Mouse (Mus musculus) liver, adult 2 months (tissue): ENCODE measurements around the gene Prkag1. TPM values are rescaled to one million over a fixed set of nuclear protein-coding genes. Genes with fewer than 3 reads are reported as not detected.
A peak's percentile ranks its signal among the peaks of the same experiment; 100 is the strongest.

ENCODE experiments used
- DNase-seq: peaks from one replicate; pipeline ENCODE4 v3.0.0-alpha.2; 2011; ENCODE audit warnings: low read depth, low spot score; ENCODE audit errors: extremely low read depth
- H3K27ac ChIP-seq: fragments of 200-500 bp; replicated peaks from 2 replicates; pipeline ENCODE4 v1.5.1; 2012; ENCODE audit warnings: low read depth, mild to moderate bottlenecking, control low read depth, inconsistent platforms, low read length; ENCODE audit not compliant: insufficient read depth
- H3K27me3 ChIP-seq: fragments of 200-500 bp; 2 replicates; pipeline ENCODE4 v1.6.1; 2012; ENCODE audit warnings: mild to moderate bottlenecking, moderate library complexity, low read length, inconsistent platforms; ENCODE audit not compliant: control insufficient read depth, insufficient read depth
- H3K36me3 ChIP-seq: fragments of 200-500 bp; 2 replicates; pipeline ENCODE4 v1.6.1; 2012; ENCODE audit warnings: low read length, inconsistent platforms; ENCODE audit not compliant: control insufficient read depth, insufficient read depth
- H3K4me1 ChIP-seq: fragments of 200-500 bp; 2 replicates; pipeline ENCODE4 v1.6.1; 2011; ENCODE audit warnings: low read length; ENCODE audit not compliant: control insufficient read depth, insufficient read depth
- H3K4me3 ChIP-seq: fragments of 200-500 bp; 2 replicates; pipeline ENCODE4 v1.5.1; 2011; ENCODE audit warnings: low read depth, mild to moderate bottlenecking, control low read depth, low read length, moderate library complexity; ENCODE audit not compliant: insufficient read depth
- H3K79me2 ChIP-seq: fragments of 200-500 bp; 2 replicates; pipeline ENCODE4 v1.6.1; 2012; ENCODE audit warnings: inconsistent platforms, mild to moderate bottlenecking, low read length, moderate library complexity; ENCODE audit not compliant: control insufficient read depth, insufficient read depth
- H3K9ac ChIP-seq: fragments of 200-500 bp; 2 replicates; pipeline ENCODE4 v1.6.1; 2012; ENCODE audit warnings: low read depth, mild to moderate bottlenecking, control low read depth, inconsistent platforms, low read length
- CTCF ChIP-seq: fragments of 200-500 bp; IDR thresholded peaks from 2 replicates; pipeline ENCODE4 v1.5.1; 2011; ENCODE audit warnings: low read depth, low read length, control low read depth
- POLR2A ChIP-seq: fragments of 200-500 bp; IDR thresholded peaks from 2 replicates; pipeline ENCODE4 v1.6.1; 2011; ENCODE audit warnings: low read length, control low read depth; ENCODE audit not compliant: insufficient read depth; ENCODE audit errors: extremely low read depth
- WGBS: fragments of 180-500 bp; shearing (Covaris S2); methylation state at CpG from one replicate; pipeline ENCODE4 v1.1.7; 2018; 5-methylcytosine and 5-hydroxymethylcytosine counted together
- polyA plus RNA-seq: library from polyadenylated mRNA; depleted of rRNA; stranded (reverse); fragments of >200 nt; gene quantifications from 2 replicates; pipeline ENCODE4 v1.2.3, GENCODE M21; 2012
- total RNA-seq: library from RNA; depleted of rRNA; stranded (reverse); fragments of >200 nt; gene quantifications from 2 replicates; pipeline ENCODE4 v1.2.3, GENCODE M21; 2014

The Prkag1 gene
- total and polyA plus RNA-seq, 2 experiments: 37.7 to 41.4 TPM

DNA sequence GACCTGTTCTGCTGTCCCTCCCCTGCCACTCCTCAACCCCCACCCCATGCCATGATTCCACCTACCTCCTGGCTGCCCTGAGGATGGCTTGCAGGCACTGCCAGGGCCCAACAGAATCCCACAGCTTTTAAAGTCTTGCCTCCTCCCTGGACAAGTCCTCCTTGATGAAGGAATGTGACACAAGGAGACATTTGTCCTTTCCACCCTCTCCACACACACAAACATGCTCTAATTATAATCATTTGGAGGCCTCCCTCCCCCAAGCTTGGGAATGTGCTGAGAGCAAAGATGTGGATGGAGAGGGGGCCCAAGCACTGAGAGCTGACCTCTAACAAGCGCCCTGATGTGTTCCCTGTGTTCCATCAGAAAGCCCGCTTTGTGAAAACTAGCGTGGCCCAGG is 21.9 kb downstream of the Prkag1 start, which contains the start of gene Ddn:
Gene Ddn, minus strand, starts transcription at position 101 of the 400 bp plus-strand sequence.
- Histone ChIP-seq H3K4me1 (peaks cover 2% of the 10 kb centered on the region; the same call in 1 of the 2 replicates), H3K9ac (no peak within 1 kb of the TSS), H3K4me3 (no peak within 1 kb of the TSS), H3K79me2 (no peaks in the 10 kb centered on the region), H3K27me3 (peaks cover 29% of the 10 kb centered on the region), H3K27ac (no peak within 1 kb of the TSS), H3K36me3 (peaks cover 11% of the 10 kb centered on the region)
- WGBS: 80% methylated on average over 3 of the region's 3 CpGs
- TF ChIP-seq POLR2A (no peak), CTCF (no peak)
- DNase-seq: no peak

DNA sequence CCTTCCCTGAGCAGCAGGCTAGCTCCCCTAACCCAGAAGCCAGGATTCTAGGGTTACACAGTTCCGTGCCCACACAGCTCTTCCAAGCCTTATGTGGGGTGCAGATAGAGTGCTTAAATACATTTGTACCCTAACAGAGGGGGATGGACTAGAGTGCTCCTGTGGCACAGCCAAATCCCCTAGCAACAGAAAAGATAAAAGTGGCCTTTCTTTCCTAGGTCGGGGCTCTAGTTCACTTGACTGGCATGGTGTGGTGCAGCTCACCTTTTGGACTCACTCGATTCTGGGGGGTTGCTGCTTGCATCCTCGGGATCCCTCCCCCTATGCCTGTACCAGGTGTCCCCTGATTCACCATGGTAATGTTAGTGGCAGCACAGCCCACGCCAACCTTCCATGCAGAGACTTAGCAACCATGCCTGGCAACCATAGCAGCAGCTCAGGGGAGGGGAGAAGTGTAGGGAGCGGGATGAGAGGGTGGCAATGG is 22.6 kb downstream of the Prkag1 start:
- Histone ChIP-seq H3K27me3 (peaks cover 29% of the 10 kb centered on the region), H3K4me1 (peaks cover 2% of the 10 kb centered on the region; the same call in 1 of the 2 replicates), H3K4me3 (no peak overlapping the region), H3K36me3 (peaks cover 6% of the 10 kb centered on the region; the same call in 1 of the 2 replicates), H3K79me2 (no peaks in the 10 kb centered on the region), H3K27ac (no peak overlapping the region), H3K9ac (no peak overlapping the region)
- 28% methylated on average over 6 of the region's 6 CpGs for WGBS
- no peak for DNase-seq
- TF ChIP-seq POLR2A (no peak), CTCF (no peak)

DNA sequence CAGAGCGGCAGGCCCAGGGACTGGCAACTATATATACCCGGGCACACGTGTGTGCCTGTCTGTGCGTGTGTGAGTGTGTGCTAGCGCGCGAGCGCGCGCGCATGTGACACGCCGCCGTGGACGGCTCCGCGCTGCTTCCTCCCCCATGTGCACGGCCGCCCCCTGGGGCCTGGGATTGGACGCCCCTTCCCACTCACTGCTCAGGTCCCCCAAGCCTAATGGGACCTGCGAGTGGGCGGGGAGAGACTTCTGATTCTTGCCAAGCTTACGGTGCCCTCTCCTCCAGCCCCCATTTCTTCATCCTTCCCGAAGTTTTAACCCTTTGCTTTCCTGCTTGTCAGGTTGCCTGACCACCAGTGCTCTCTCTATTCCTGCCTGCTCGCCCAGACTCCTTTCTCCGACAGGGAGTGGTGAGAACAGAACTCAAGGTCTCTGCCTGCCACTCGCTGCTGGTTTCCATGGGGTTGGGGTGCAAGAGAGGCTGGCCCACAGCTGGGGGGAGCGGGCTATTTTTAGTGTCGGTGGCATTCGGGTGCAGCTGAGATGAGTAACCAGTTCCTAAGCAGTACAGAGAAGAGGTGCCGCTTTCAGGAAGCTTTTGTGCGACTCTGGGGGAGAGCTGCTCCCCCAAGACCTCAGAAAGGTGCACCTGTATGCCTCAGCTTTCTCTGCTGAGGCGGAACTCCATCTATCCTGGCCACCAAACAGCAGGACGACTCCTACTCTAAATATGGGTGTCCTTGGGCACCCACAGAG is 23.2 kb downstream of the Prkag1 start:
- Histone ChIP-seq H3K4me3 (peak overlapping the region; percentile 10; the same call in 1 of the 2 replicates), H3K9ac (no peak overlapping the region), H3K36me3 (peaks cover 4% of the 10 kb centered on the region; the same call in 1 of the 2 replicates), H3K4me1 (peaks cover 2% of the 10 kb centered on the region; the same call in 1 of the 2 replicates), H3K27ac (no peak overlapping the region), H3K79me2 (no peaks in the 10 kb centered on the region), H3K27me3 (peaks cover 29% of the 10 kb centered on the region)
- no peak for DNase-seq
- WGBS: 5% methylated on average over 34 of the region's 34 CpGs
- no peak for TF ChIP-seq CTCF
- no peak for TF ChIP-seq POLR2A

DNA sequence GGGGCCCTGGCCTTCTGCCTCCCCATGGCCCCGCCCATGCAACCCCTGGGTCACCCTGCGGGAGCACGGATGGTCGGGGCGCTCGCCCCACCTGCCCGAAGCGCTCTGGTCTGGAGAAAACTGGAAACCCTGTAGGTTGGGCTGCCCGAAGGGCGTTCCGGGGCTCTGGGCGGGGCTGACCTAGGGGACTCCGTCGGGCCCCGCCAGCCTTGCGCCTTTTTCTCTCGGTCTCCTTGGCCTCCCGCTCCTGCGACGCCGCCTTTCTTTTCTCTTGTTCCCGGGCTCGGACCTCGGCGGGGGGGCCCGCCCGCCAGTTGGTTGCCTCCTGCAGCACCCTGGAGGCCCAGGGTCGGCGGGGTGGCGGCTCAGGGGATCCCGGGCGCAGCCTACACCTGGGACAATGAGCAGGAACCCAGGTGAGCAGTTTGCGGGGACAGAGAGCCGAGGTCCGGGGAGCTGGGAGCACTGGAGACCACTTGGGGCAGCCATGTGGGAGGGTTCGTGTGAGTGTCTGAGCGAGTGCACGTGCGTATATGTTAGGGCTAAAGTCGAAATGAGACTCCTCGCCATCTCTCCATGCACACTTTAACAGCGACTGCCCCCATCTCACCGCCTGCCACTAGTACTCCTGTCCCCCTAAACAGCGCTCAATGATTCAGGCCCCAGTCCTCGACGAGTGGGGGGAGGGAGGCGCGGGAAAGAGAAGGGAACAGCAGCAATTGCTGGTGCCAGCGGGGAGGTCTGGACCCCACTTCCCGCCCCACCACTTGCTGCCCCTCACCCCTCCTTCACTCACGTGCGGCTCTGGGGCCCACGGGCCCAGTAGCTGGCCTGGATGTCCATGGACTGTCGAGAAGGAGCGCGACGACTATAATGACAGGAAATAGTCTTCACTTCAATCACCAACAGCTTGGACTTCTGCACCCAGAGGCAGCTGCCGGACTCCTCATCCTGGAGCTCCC is 24.2 kb downstream of the Prkag1 start:
- WGBS: 3% methylated on average over 58 of the region's 58 CpGs
- no peaks in the 10 kb centered on the region for H3K79me2 ChIP-seq
- no peak overlapping the region for H3K27ac ChIP-seq
- H3K36me3 ChIP-seq: no peaks in the 10 kb centered on the region
- H3K27me3 ChIP-seq: peaks cover 29% of the 10 kb centered on the region
- no peak for DNase-seq
- TF ChIP-seq CTCF (no peak), POLR2A (no peak)
- no peak overlapping the region; the same call in 1 of the 2 replicates for H3K4me3 ChIP-seq
- peaks cover 2% of the 10 kb centered on the region; the same call in 1 of the 2 replicates for H3K4me1 ChIP-seq
- no peak overlapping the region for H3K9ac ChIP-seq

DNA sequence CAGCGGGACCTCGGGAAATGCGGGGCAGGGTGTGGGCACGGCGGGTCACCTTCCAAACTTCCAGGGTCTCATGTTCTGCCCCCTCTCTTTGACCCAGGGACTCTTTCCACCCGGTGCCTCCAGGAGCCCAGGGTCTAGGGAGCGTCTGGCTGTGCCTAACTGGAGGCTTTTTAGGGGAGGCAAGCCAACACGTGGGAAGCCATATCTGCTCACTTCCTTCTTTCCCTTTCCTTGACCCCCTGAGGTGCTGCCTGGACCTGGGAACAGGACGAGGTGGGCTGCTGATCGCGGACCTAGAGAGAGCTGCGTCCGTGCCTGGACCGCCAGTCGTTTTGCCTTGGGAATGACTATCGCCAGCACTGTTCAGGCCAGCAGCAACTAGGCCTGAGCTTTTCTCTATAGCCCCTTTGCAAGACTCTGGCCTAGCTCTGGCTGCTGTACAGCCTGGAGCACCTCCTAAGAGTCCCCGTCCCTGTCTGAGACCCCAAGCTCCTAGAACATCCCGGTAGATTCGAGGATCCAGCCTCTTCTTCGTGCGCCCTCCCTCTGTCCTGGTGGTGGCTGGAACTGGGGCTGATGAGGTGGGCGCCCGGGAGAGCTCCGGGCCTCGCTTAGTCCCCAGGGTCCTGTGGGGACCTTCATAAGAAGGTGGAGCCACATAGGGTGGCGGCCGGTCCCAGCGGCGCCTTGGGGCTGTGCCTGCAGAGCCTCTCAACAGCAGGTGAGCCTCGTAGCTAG is 25.1 kb downstream of the Prkag1 start:
- 23% methylated on average over 30 of the region's 30 CpGs for WGBS
- Histone ChIP-seq H3K79me2 (no peaks in the 10 kb centered on the region), H3K9ac (no peak overlapping the region), H3K27me3 (peaks cover 29% of the 10 kb centered on the region), H3K4me1 (peaks cover 2% of the 10 kb centered on the region; the same call in 1 of the 2 replicates), H3K27ac (no peak overlapping the region), H3K4me3 (no peak overlapping the region), H3K36me3 (no peaks in the 10 kb centered on the region)
- DNase-seq: no peak
- TF ChIP-seq POLR2A (no peak), CTCF (no peak)
